ENCODE assay signal across 19 mouse cellular contexts in the genomic region with DNA sequence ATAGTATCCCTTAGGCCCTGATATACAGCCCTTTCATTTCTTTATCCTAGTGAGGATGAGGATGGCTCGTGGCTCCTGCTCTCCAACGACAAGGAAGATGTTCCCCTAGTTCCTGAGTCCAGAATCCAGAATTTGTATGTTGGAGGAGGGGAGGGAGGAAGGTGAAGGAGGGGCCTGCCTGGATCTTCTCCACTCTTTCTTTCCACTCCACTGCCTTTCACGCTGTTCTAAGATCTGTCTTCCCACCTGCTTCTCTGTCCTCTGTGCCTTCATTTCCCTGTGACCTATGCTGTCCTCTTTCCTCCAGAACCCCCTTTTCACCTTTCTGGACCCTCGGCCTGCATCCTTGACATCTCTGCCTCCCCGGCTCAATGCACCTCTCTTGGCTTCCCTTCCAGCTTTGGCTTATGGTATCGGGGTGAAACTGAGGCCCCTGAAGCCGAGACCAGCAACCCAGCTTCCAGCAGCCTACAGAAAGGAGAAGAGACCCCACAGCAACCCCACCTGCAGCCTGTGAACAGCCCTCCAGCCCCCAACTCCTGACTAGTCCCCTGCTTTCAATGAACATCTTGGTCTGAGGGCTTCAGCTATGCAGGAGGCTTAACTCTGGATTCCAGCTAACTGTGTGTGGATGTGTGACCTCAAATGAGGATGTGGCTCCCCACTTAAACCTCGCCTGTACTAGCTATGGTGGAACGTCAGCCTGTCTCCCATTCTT. TPM values are rescaled to one million over a fixed set of nuclear protein-coding genes. Genes with fewer than 3 reads are reported as not detected.
DNase-seq lines count a peak whose midpoint lies in the region; ATAC-seq and TF ChIP-seq lines count a peak whose summit lies in the region.
"Had no signal": no experiment of that assay in that cellular context is flagged by ENCODE, and none has a peak within 500 bp of the region (broad histone marks: within the 10 kb centered on the region; RNA-seq: fewer than 3 reads in every experiment).

No protein-coding gene starts in this region.

- H3K4me3 ChIP-seq in heart, embryonic 13.5 days, result no peak overlapping the region
- no peak overlapping the region for H3K4me3 ChIP-seq in liver, adult 2 months (ENCODE audit: insufficient read depth, low read depth, low read length)
- H3K4me3 ChIP-seq in liver, embryonic 12.5 days, result no peak overlapping the region
- H3K4me3 ChIP-seq in embryonic facial prominence, embryonic 13.5 days, result no peak overlapping the region
- H3K4me3 ChIP-seq: intestine, embryonic 15.5 days; left cerebral cortex, adult 2 months; limb, embryonic 15.5 days; midbrain, embryonic 10.5 days had no signal

- TF ChIP-seq CTCF in liver, adult 2 months (IDR thresholded peaks at IDR 0.05; ENCODE audit: low read depth, low read length), result no peak

- 0 out of 2 replicates have a peak overlapping the region, but pooled peaks have one; percentile 73 for H3K9ac ChIP-seq in heart, embryonic 13.5 days
- H3K9ac ChIP-seq in liver, adult 2 months (ENCODE audit: low read depth, low read length), result no peak overlapping the region
- H3K9ac ChIP-seq in liver, embryonic 12.5 days, result no peak overlapping the region
- 0 out of 2 replicates have a peak overlapping the region, but pooled peaks have one; percentile 12 for H3K9ac ChIP-seq in embryonic facial prominence, embryonic 13.5 days
- H3K9ac ChIP-seq: hindbrain, embryonic 15.5 days; intestine, embryonic 15.5 days; limb, embryonic 15.5 days had no signal

- no peak overlapping the region for H3K4me2 ChIP-seq in heart, embryonic 13.5 days
- no peak overlapping the region for H3K4me2 ChIP-seq in liver, embryonic 12.5 days
- H3K4me2 ChIP-seq in embryonic facial prominence, embryonic 13.5 days, result no peak overlapping the region
- H3K4me2 ChIP-seq: hindbrain, embryonic 15.5 days; intestine, embryonic 15.5 days; limb, embryonic 15.5 days had no signal

- ATAC-seq in heart, embryonic 13.5 days (ENCODE audit: extremely low read depth, insufficient number of reproducible peaks, low FRiP score, low TSS enrichment), result no peak
- no peak for ATAC-seq in liver, embryonic 12.5 days
- no peak for ATAC-seq in embryonic facial prominence, embryonic 13.5 days (ENCODE audit: insufficient number of reproducible peaks, insufficient read depth, low FRiP score, low TSS enrichment, low read depth)
- ATAC-seq: forebrain, embryonic 14.5 days; intestine, embryonic 15.5 days had no signal

- no peaks in the 10 kb centered on the region for H3K27me3 ChIP-seq in heart, embryonic 13.5 days (replicated peaks)
- no peaks in the 10 kb centered on the region for H3K27me3 ChIP-seq in liver, adult 2 months (ENCODE audit: control insufficient read depth, insufficient read depth, low read length)
- H3K27me3 ChIP-seq in liver, embryonic 12.5 days (replicated peaks), result no peaks in the 10 kb centered on the region
- no peaks in the 10 kb centered on the region for H3K27me3 ChIP-seq in embryonic facial prominence, embryonic 13.5 days
- H3K27me3 ChIP-seq: hindbrain, embryonic 15.5 days; intestine, embryonic 15.5 days; limb, embryonic 15.5 days had no signal

- WGBS in heart, embryonic 13.5 days, result 73% methylated on average over 9 of the region's 9 CpGs
- WGBS in liver, adult 2 months, result 84% methylated on average over 9 of the region's 9 CpGs
- 59% methylated on average over 9 of the region's 9 CpGs for WGBS in liver, embryonic 12.5 days (ENCODE audit: insufficient replicate concordance)
- 79% methylated on average over 9 of the region's 9 CpGs for WGBS in embryonic facial prominence, embryonic 13.5 days

- peaks cover 29% of the 10 kb centered on the region for H3K36me3 ChIP-seq in heart, embryonic 13.5 days
- H3K36me3 ChIP-seq in liver, adult 2 months (ENCODE audit: control insufficient read depth, insufficient read depth, low read length), result peaks cover 30% of the 10 kb centered on the region
- H3K36me3 ChIP-seq in liver, embryonic 12.5 days, result peaks cover 23% of the 10 kb centered on the region
- peaks cover 30% of the 10 kb centered on the region for H3K36me3 ChIP-seq in embryonic facial prominence, embryonic 13.5 days

- peaks cover 7% of the 10 kb centered on the region; the same call in 1 of the 2 replicates for H3K79me2 ChIP-seq in liver, adult 2 months (ENCODE audit: control insufficient read depth, insufficient read depth, low read length)

- H3K27ac ChIP-seq in heart, embryonic 13.5 days (replicated peaks), result peak overlapping the region; percentile 51
- peak overlapping the region; percentile 13; the same call in 1 of the 2 replicates for H3K27ac ChIP-seq in liver, adult 2 months (replicated peaks; ENCODE audit: insufficient read depth, low read depth, low read length)
- no peak overlapping the region for H3K27ac ChIP-seq in liver, embryonic 12.5 days
- no peak overlapping the region for H3K27ac ChIP-seq in embryonic facial prominence, embryonic 13.5 days
- H3K27ac ChIP-seq: hindbrain, embryonic 15.5 days; intestine, embryonic 15.5 days; left cerebral cortex, adult 2 months; limb, embryonic 15.5 days; midbrain, embryonic 10.5 days had no signal

- no peaks in the 10 kb centered on the region for H3K9me3 ChIP-seq in heart, embryonic 13.5 days
- H3K9me3 ChIP-seq in liver, embryonic 12.5 days (replicated peaks), result no peaks in the 10 kb centered on the region
- H3K9me3 ChIP-seq in embryonic facial prominence, embryonic 13.5 days, result no peaks in the 10 kb centered on the region
- H3K9me3 ChIP-seq: hindbrain, embryonic 15.5 days; intestine, embryonic 15.5 days; limb, embryonic 15.5 days; midbrain, embryonic 10.5 days had no signal

- TF ChIP-seq POLR2A in liver, adult 2 months (IDR thresholded peaks at IDR 0.05; ENCODE audit: extremely low read depth, insufficient read depth, low read length), result no peak

- DNase-seq in cerebellum, postnatal 10 days, result peak; percentile 58 to 66
- DNase-seq in cerebellum, postnatal 4 days (ENCODE audit: low spot score in 2 of 2), result no peak
- no peak for DNase-seq in heart, postnatal 4 days
- DNase-seq in liver, adult 2 months (ENCODE audit: extremely low read depth, low read depth, low spot score), result no peak
- DNase-seq in embryo, embryonic 9.5 days (ENCODE audit: extremely low spot score), result no peak
- DNase-seq: cerebellum, adult 2 months; gastrocnemius, postnatal 10 days; layer of hippocampus, adult 9-11 months; left cerebral cortex, postnatal 4 days; thymus, adult 18-20 months had no signal

- peaks cover 27% of the 10 kb centered on the region for H3K4me1 ChIP-seq in heart, embryonic 13.5 days
- peaks cover 13% of the 10 kb centered on the region for H3K4me1 ChIP-seq in liver, adult 2 months (ENCODE audit: control insufficient read depth, insufficient read depth, low read length)
- H3K4me1 ChIP-seq in liver, embryonic 12.5 days, result peaks cover 22% of the 10 kb centered on the region
- H3K4me1 ChIP-seq in embryonic facial prominence, embryonic 13.5 days, result peaks cover 19% of the 10 kb centered on the region

RNA-seq across cellular contexts. Expression of a gene that starts 0.9 kb away (rescaled TPM):
- polyA plus RNA-seq in heart, embryonic 13.5 days (2015; fragmentation: Nextera tagmentation; extraction: Ambion mirVana), result 12.9 and 13.2 TPM in 2 replicates
- total RNA-seq in heart, postnatal 4 days (2021), result 10 to 100 TPM; 14.5 to 15.0 TPM
- 5.8 and 7.5 TPM in 2 replicates for total RNA-seq in liver, adult 2 months (2014; rRNA removed)
- 10.3 and 16.9 TPM in 2 replicates for polyA plus RNA-seq in liver, adult 2 months (2012; rRNA removed)
- 5.2 TPM in 2 replicates for polyA plus RNA-seq in liver, embryonic 12.5 days (2016; fragmentation: Nextera tagmentation; extraction: Ambion mirVana)
- polyA plus RNA-seq in embryonic facial prominence, embryonic 13.5 days (2015; fragmentation: Nextera tagmentation; extraction: Ambion mirVana), result 5.0 and 6.0 TPM in 2 replicates

RNA-seq across cellular contexts. Expression of a gene that starts 2.6 kb away (rescaled TPM):
- 3.4 TPM in 2 replicates for polyA plus RNA-seq in heart, embryonic 13.5 days (2015; fragmentation: Nextera tagmentation; extraction: Ambion mirVana)
- 10 to 100 TPM; 24.5 to 24.7 TPM for total RNA-seq in heart, postnatal 4 days (2021)
- total RNA-seq in liver, adult 2 months (2014; rRNA removed), result 23.0 and 27.9 TPM in 2 replicates
- polyA plus RNA-seq in liver, adult 2 months (2012; rRNA removed), result 29.8 and 32.6 TPM in 2 replicates
- 0.89 and 1.2 TPM in 2 replicates for polyA plus RNA-seq in liver, embryonic 12.5 days (2016; fragmentation: Nextera tagmentation; extraction: Ambion mirVana)
- 0.41 TPM in 1 of 2 replicates, not detected in the other for polyA plus RNA-seq in embryonic facial prominence, embryonic 13.5 days (2015; fragmentation: Nextera tagmentation; extraction: Ambion mirVana)

RNA-seq across cellular contexts. Expression of a gene that starts 19.0 kb away (rescaled TPM):
- 3.2 and 3.6 TPM in 2 replicates for polyA plus RNA-seq in heart, embryonic 13.5 days (2015; fragmentation: Nextera tagmentation; extraction: Ambion mirVana)
- total RNA-seq in heart, postnatal 4 days (2021), result 10 to 100 TPM in 1 of 2 experiments, 1 to 10 TPM in 1; 8.9 to 10.5 TPM
- 4.1 and 8.9 TPM in 2 replicates for total RNA-seq in liver, adult 2 months (2014; rRNA removed)
- polyA plus RNA-seq in liver, adult 2 months (2012; rRNA removed), result 5.2 and 8.0 TPM in 2 replicates
- polyA plus RNA-seq in liver, embryonic 12.5 days (2016; fragmentation: Nextera tagmentation; extraction: Ambion mirVana), result 5.9 and 6.3 TPM in 2 replicates
- polyA plus RNA-seq in embryonic facial prominence, embryonic 13.5 days (2015; fragmentation: Nextera tagmentation; extraction: Ambion mirVana), result 3.6 and 4.5 TPM in 2 replicates

RNA-seq across cellular contexts. Expression of a gene that starts 25.8 kb away (rescaled TPM):
- 31.6 and 32.1 TPM in 2 replicates for polyA plus RNA-seq in heart, embryonic 13.5 days (2015; fragmentation: Nextera tagmentation; extraction: Ambion mirVana)
- 100 to 1,000 TPM; 113 to 115 TPM for total RNA-seq in heart, postnatal 4 days (2021)
- 72.8 and 102 TPM in 2 replicates for total RNA-seq in liver, adult 2 months (2014; rRNA removed)
- 59.4 and 63.3 TPM in 2 replicates for polyA plus RNA-seq in liver, adult 2 months (2012; rRNA removed)
- 46.6 and 47.9 TPM in 2 replicates for polyA plus RNA-seq in liver, embryonic 12.5 days (2016; fragmentation: Nextera tagmentation; extraction: Ambion mirVana)
- 62.5 and 63.1 TPM in 2 replicates for polyA plus RNA-seq in embryonic facial prominence, embryonic 13.5 days (2015; fragmentation: Nextera tagmentation; extraction: Ambion mirVana)

RNA-seq across cellular contexts. Expression of a gene that starts 50.9 kb away (rescaled TPM):
- polyA plus RNA-seq in heart, embryonic 13.5 days (2015; fragmentation: Nextera tagmentation; extraction: Ambion mirVana), result 11.4 and 13.5 TPM in 2 replicates
- total RNA-seq in heart, postnatal 4 days (2021), result 1 to 10 TPM; 6.1 to 6.7 TPM
- 121 and 238 TPM in 2 replicates for total RNA-seq in liver, adult 2 months (2014; rRNA removed)
- 237 and 265 TPM in 2 replicates for polyA plus RNA-seq in liver, adult 2 months (2012; rRNA removed)
- polyA plus RNA-seq in liver, embryonic 12.5 days (2016; fragmentation: Nextera tagmentation; extraction: Ambion mirVana), result 19.6 and 21.4 TPM in 2 replicates
- 37.9 and 38.9 TPM in 2 replicates for polyA plus RNA-seq in embryonic facial prominence, embryonic 13.5 days (2015; fragmentation: Nextera tagmentation; extraction: Ambion mirVana)

Comparison
In these comparisons a context has a peak if more than half of its experiments do, and no peak if none do; other contexts are left out.
1. DNase-seq: peak in cerebellum, postnatal 10 days (2 of 2); none in cerebellum, postnatal 4 days (0 of 2), heart, postnatal 4 days (single experiment), liver, adult 2 months (single experiment) and embryo, embryonic 9.5 days (single experiment).
2. H3K27ac ChIP-seq: peak in heart, embryonic 13.5 days (single experiment) and liver, adult 2 months (single experiment); none in liver, embryonic 12.5 days (single experiment) and embryonic facial prominence, embryonic 13.5 days (single experiment).
3. H3K9ac ChIP-seq: peak in heart, embryonic 13.5 days (single experiment) and embryonic facial prominence, embryonic 13.5 days (single experiment); none in liver, adult 2 months (single experiment) and liver, embryonic 12.5 days (single experiment).